Mouse (Mus musculus): Measurements from ENCODE around the gene Dapk2.

DNA sequence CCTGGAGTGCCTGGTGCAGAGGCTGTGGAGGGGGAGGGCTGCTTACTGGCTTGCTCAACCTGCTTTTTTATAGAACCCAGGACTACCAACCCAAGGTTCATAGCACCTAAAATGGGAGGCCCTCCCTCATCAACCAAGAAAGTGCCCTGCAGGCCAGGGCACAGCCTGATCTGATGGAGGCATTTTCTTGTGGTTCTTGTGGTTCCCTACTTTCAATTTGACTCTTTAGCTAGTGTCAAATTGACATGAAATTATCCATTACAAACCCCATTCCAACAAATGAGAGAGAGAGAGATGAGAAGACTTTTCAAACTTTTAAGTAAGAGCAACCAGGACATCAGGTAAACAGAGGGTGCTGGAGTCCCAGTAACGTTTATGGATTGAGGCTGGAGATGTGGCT is 15.8 kb upstream of the Dapk2 start:
- TF ChIP-seq POLR2A (IDR thresholded peaks at IDR 0.05; ENCODE audit: low read depth, low read length) (no peak), CTCF (conservative IDR thresholded peaks at IDR 0.05; ENCODE audit: insufficient read depth, insufficient read length, low read depth, low read length) (no peak)
